Comparison of ENCODE assay signal across 8 mouse cellular contexts in the genomic region with DNA sequence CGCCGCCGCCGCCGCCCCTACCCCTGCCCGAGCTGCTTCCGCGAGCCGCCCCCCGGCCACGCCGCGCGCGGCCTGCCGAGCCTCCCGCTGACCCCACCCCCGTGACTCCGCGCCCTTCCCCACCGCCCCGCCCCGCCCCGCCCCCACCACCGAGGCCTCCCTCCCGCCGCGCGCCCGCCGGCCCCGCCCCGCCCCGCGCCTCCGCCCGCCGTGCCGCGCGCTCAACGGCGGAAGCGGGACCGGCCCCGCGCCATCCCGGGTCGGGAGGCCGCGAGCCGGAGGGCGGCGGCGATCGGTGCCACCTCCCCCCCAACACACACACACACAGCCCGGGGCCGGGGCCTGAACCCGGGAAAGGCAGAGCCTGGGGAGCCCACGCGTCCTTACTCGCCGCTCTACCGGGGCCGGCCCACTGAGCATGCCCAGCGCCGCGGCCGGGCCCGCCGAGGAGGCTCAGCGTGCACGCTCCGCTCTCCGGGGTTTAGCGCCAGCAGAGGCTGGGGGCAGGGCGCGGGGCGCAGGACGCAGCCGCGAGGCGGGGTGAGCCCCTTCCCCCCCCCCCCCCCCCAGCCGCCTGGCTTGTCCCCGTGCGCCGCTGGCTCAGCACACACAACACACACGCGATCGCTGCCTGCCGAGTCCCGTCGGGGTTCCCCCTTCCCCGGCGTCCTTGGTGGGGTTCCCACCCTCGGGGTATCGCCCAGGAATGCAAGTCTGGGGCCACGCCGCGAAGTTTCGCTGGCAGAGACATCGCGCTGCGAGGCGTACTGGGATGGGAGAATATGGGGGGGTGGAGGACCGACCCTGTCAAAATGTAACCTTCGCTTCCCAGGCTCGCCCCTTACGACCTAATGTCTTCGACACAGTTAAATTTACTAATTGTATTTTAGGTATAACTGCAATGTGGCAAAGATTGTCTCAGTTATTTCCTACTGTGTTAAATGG. TPM values are rescaled to one million over a fixed set of nuclear protein-coding genes. Genes with fewer than 3 reads are reported as not detected.
DNase-seq lines count a peak whose midpoint lies in the region; ATAC-seq and TF ChIP-seq lines count a peak whose summit lies in the region.

Gene Memo1, minus strand, starts transcription at position 496 of the 945 bp plus-strand sequence.

- WGBS in forebrain, embryonic 13.5 days: under 1% methylated on average over 33 of the region's 110 CpGs
- WGBS in heart, postnatal 0 days: under 1% methylated on average over 53 of the region's 110 CpGs
- 0% methylated on average over 38 of the region's 110 CpGs for whole genome bisulfite sequencing in liver, postnatal 0 days (ENCODE audit: insufficient replicate concordance)
- WGBS in neural tube, embryonic 14.5 days: under 1% methylated on average over 38 of the region's 110 CpGs

- peak within 1 kb of the TSS; percentile 97 for H3K9ac ChIP-seq in forebrain, embryonic 13.5 days
- peak within 1 kb of the TSS; percentile 90 for H3K9ac ChIP-seq in heart, postnatal 0 days (replicated peaks; ENCODE audit: low read depth, low read length)
- peak within 1 kb of the TSS; percentile 96 for H3K9ac ChIP-seq in liver, postnatal 0 days (replicated peaks)
- peak within 1 kb of the TSS; percentile 97 for H3K9ac ChIP-seq in neural tube, embryonic 14.5 days (replicated peaks; ENCODE audit: low read depth, low read length)

- TF ChIP-seq POLR2A in testis, adult 2 months (IDR thresholded peaks at IDR 0.05; ENCODE audit: control insufficient read depth, low read depth, low read length): peak; percentile 36

- peak within 1 kb of the TSS; percentile 94 for H3K4me3 ChIP-seq in forebrain, embryonic 13.5 days
- peak within 1 kb of the TSS; percentile 95 for H3K4me3 ChIP-seq in heart, postnatal 0 days (ENCODE audit: low read depth, low read length)
- H3K4me3 ChIP-seq in liver, postnatal 0 days (ENCODE audit: low read depth, low read length): peak within 1 kb of the TSS; percentile 97
- H3K4me3 ChIP-seq in neural tube, embryonic 14.5 days (ENCODE audit: low read depth, low read length): peak within 1 kb of the TSS; percentile 97
- H3K4me3 ChIP-seq in testis, adult 2 months (ENCODE audit: control insufficient read depth, low read depth, low read length): peak within 1 kb of the TSS; percentile 93

- peaks cover 14% of the 10 kb centered on the region for H3K36me3 ChIP-seq in forebrain, embryonic 13.5 days (ENCODE audit: poor library complexity, severe bottlenecking)
- H3K36me3 ChIP-seq in heart, postnatal 0 days (replicated peaks; ENCODE audit: control insufficient read depth, insufficient read depth, low read length): peaks cover 14% of the 10 kb centered on the region; the same call in 1 of the 2 replicates
- H3K36me3 ChIP-seq in liver, postnatal 0 days (replicated peaks; ENCODE audit: insufficient read depth, low read length): peaks cover 6% of the 10 kb centered on the region
- no peaks in the 10 kb centered on the region; the same call in 1 of the 2 replicates for H3K36me3 ChIP-seq in neural tube, embryonic 14.5 days (ENCODE audit: control insufficient read depth, insufficient read depth, low read length)
- H3K36me3 ChIP-seq in testis, adult 2 months (ENCODE audit: control insufficient read depth, insufficient read depth, low read length): no peaks in the 10 kb centered on the region

- no peak for TF ChIP-seq CTCF in heart, postnatal 0 days (IDR thresholded peaks at IDR 0.05; ENCODE audit: low read depth)
- TF ChIP-seq CTCF in liver, postnatal 0 days (IDR thresholded peaks at IDR 0.05; ENCODE audit: low read depth): no peak
- TF ChIP-seq CTCF in testis, adult 2 months (IDR thresholded peaks at IDR 0.05; ENCODE audit: control insufficient read depth, insufficient read depth, insufficient replicate concordance, low read depth, low read length): no peak

- H3K4me2 ChIP-seq in forebrain, embryonic 13.5 days: peak within 1 kb of the TSS; percentile 71
- H3K4me2 ChIP-seq in heart, postnatal 0 days (ENCODE audit: low read depth, low read length): peak within 1 kb of the TSS; percentile 72
- H3K4me2 ChIP-seq in liver, postnatal 0 days (ENCODE audit: low read depth, low read length): peak within 1 kb of the TSS; percentile 96
- peak within 1 kb of the TSS; percentile 65 for H3K4me2 ChIP-seq in neural tube, embryonic 14.5 days (ENCODE audit: low read depth, low read length)

- no peaks in the 10 kb centered on the region for H3K27me3 ChIP-seq in forebrain, embryonic 13.5 days
- H3K27me3 ChIP-seq in heart, postnatal 0 days (ENCODE audit: control insufficient read depth, insufficient read depth, low read length): no peaks in the 10 kb centered on the region
- no peaks in the 10 kb centered on the region for H3K27me3 ChIP-seq in liver, postnatal 0 days (ENCODE audit: insufficient read depth, low read length)
- H3K27me3 ChIP-seq in neural tube, embryonic 14.5 days (ENCODE audit: control insufficient read depth, insufficient read depth, low read length): no peaks in the 10 kb centered on the region
- no peaks in the 10 kb centered on the region for H3K27me3 ChIP-seq in testis, adult 2 months (ENCODE audit: control insufficient read depth, insufficient read depth, low read length)

- no peak for TF ChIP-seq EP300 in heart, postnatal 0 days (IDR thresholded peaks at IDR 0.05; ENCODE audit: low read depth)
- no peak for TF ChIP-seq EP300 in liver, postnatal 0 days (IDR thresholded peaks at IDR 0.05; ENCODE audit: low read depth)

- peak; percentile 89 for DNase-seq in CD4-positive helper T cell, adult 2 months (ENCODE audit: low read depth, low spot score)
- peak; percentile 66 for DNase-seq in brain, embryonic 18.5 days (ENCODE audit: low read depth, low spot score)
- peak; percentile 81 for DNase-seq in heart, postnatal 0 days (ENCODE audit: low spot score)
- peak; percentile 86 to 92 for DNase-seq in kidney, postnatal 4 days
- peak; percentile 87 for DNase-seq in liver, postnatal 0 days

- H3K4me1 ChIP-seq in forebrain, embryonic 13.5 days: peaks cover 25% of the 10 kb centered on the region
- peaks cover 11% of the 10 kb centered on the region; the same call in 1 of the 2 replicates for H3K4me1 ChIP-seq in heart, postnatal 0 days (ENCODE audit: control insufficient read depth, insufficient read depth)
- peaks cover 23% of the 10 kb centered on the region for H3K4me1 ChIP-seq in liver, postnatal 0 days (ENCODE audit: insufficient read depth)
- H3K4me1 ChIP-seq in neural tube, embryonic 14.5 days (ENCODE audit: control insufficient read depth, insufficient read depth, low read length): peaks cover 16% of the 10 kb centered on the region
- H3K4me1 ChIP-seq in testis, adult 2 months (ENCODE audit: control insufficient read depth, insufficient read depth, low read length): peaks cover 3% of the 10 kb centered on the region; the same call in 1 of the 2 replicates

- no peaks in the 10 kb centered on the region for H3K9me3 ChIP-seq in forebrain, embryonic 13.5 days (replicated peaks)
- H3K9me3 ChIP-seq in heart, postnatal 0 days (replicated peaks; ENCODE audit: control insufficient read depth, low read length): no peaks in the 10 kb centered on the region
- no peaks in the 10 kb centered on the region for H3K9me3 ChIP-seq in liver, postnatal 0 days (ENCODE audit: low read length)
- H3K9me3 ChIP-seq in neural tube, embryonic 14.5 days (ENCODE audit: control insufficient read depth, low read length): no peaks in the 10 kb centered on the region

- H3K27ac ChIP-seq in forebrain, embryonic 13.5 days: peak within 1 kb of the TSS; percentile 96
- H3K27ac ChIP-seq in heart, postnatal 0 days (ENCODE audit: low read depth): peak within 1 kb of the TSS; percentile 99
- peak within 1 kb of the TSS; percentile 99 for H3K27ac ChIP-seq in liver, postnatal 0 days (ENCODE audit: low read depth)
- peak within 1 kb of the TSS; percentile 97 for H3K27ac ChIP-seq in neural tube, embryonic 14.5 days (ENCODE audit: low read depth, low read length)
- H3K27ac ChIP-seq in testis, adult 2 months (ENCODE audit: control insufficient read depth, insufficient read depth, low read depth, low read length): peak within 1 kb of the TSS; percentile 91

- peak; percentile 94 for ATAC-seq in forebrain, embryonic 13.5 days
- peak; percentile 85 for ATAC-seq in heart, postnatal 0 days (ENCODE audit: insufficient read depth, low read depth)
- peak; percentile 87 for ATAC-seq in liver, postnatal 0 days
- ATAC-seq in neural tube, embryonic 14.5 days (ENCODE audit: low read depth): peak; percentile 94

RNA-seq across cellular contexts. Expression of gene Memo1, which starts in this region (rescaled TPM):
- 73.5 and 81.0 TPM in 2 replicates for polyA plus RNA-seq in forebrain, embryonic 13.5 days (2015; fragmentation: Nextera tagmentation; extraction: Ambion mirVana)
- total RNA-seq in heart, postnatal 0 days (2014; rRNA removed; ENCODE audit: low replicate concordance): 30.2 and 128 TPM in 2 replicates
- 67.5 and 68.8 TPM in 2 replicates for polyA plus RNA-seq in heart, postnatal 0 days (2015; fragmentation: Nextera tagmentation; extraction: Ambion mirVana)
- polyA plus RNA-seq in liver, postnatal 0 days (2015; fragmentation: Nextera tagmentation; extraction: Ambion mirVana): 66.5 and 67.9 TPM in 2 replicates
- polyA plus RNA-seq in neural tube, embryonic 14.5 days (2014; fragmentation: Nextera tagmentation; extraction: Ambion mirVana): 65.7 and 65.8 TPM in 2 replicates
- 94.5 and 110 TPM in 2 replicates for polyA plus RNA-seq in testis, adult 2 months (2012; rRNA removed)

Comparison
In these comparisons a context has a peak if more than half of its experiments do, and no peak if none do; other contexts are left out.
1. Peak in every context shown above with its lines: DNase-seq, ATAC-seq, H3K4me3 ChIP-seq and H3K27ac ChIP-seq.